Mouse (Mus musculus) stomach, postnatal 0 days (tissue): ENCODE measurements around the gene Rcan2. TPM values are rescaled to one million over a fixed set of nuclear protein-coding genes. Genes with fewer than 3 reads are reported as not detected.

Source experiments
- ATAC-seq: fragments of 200-750 bp; cut with Nextera tagmentation; 2 replicates; pipeline ENCODE4 v1.8.0; 2017; ENCODE audit not compliant: low FRiP score, low TSS enrichment
- DNase-seq: peaks from one replicate; pipeline ENCODE4 v3.0.0-alpha.2; 2016; ENCODE audit warnings: low spot score
- H3K27ac ChIP-seq: fragments of 300-500 bp; sonication (generic); replicated peaks from 2 replicates; pipeline ENCODE4 v1.5.1; 2014; ENCODE audit warnings: mild to moderate bottlenecking, control low read depth
- H3K27me3 ChIP-seq: fragments of 300-500 bp; sonication (generic); 2 replicates; pipeline ENCODE4 v1.6.1; 2014; ENCODE audit warnings: low read length; ENCODE audit not compliant: control insufficient read depth, insufficient read depth
- H3K36me3 ChIP-seq: fragments of 300-500 bp; sonication (generic); 2 replicates; pipeline ENCODE4 v1.6.1; 2014; ENCODE audit warnings: low read length, mixed read lengths; ENCODE audit not compliant: control insufficient read depth, insufficient read depth
- H3K4me1 ChIP-seq: fragments of 300-500 bp; sonication (generic); replicated peaks from 2 replicates; pipeline ENCODE4 v1.6.1; 2014; ENCODE audit warnings: antibody characterized with exemption; ENCODE audit not compliant: control insufficient read depth, insufficient read depth
- H3K4me2 ChIP-seq: fragments of 300-500 bp; sonication (generic); replicated peaks from 2 replicates; pipeline ENCODE4 v1.6.1; 2014; ENCODE audit warnings: low read depth, mild to moderate bottlenecking, control low read depth, moderate library complexity
- H3K4me3 ChIP-seq: fragments of 300-500 bp; sonication (generic); 2 replicates; pipeline ENCODE4 v1.5.1; 2014; ENCODE audit warnings: low read depth, low read length, control low read depth
- H3K9ac ChIP-seq: fragments of 300-500 bp; sonication (generic); 2 replicates; pipeline ENCODE4 v1.6.1; 2014; ENCODE audit warnings: mild to moderate bottlenecking, low read length, control low read depth, mixed read lengths
- H3K9me3 ChIP-seq: fragments of 300-500 bp; sonication (generic); 2 replicates; pipeline ENCODE4 v1.6.1; 2016; ENCODE audit warnings: low read length; ENCODE audit not compliant: control insufficient read depth
- CTCF ChIP-seq: IDR thresholded peaks from 2 replicates; pipeline ENCODE4 v1.5.1; 2016; ENCODE audit warnings: antibody characterized with exemption, low read depth, mild to moderate bottlenecking, moderate library complexity
- EP300 ChIP-seq: optimal IDR thresholded peaks from 2 replicates; pipeline ENCODE3; 2016; ENCODE audit warnings: antibody characterized with exemption
- WGBS: fragments of 180-500 bp; shearing (Covaris S2); extraction: QIAGEN DNeasy Blood & Tissue Kit; methylation state at CpG from one replicate; pipeline ENCODE4 v1.1.7; 2014; 5-methylcytosine and 5-hydroxymethylcytosine counted together
- polyA plus RNA-seq: library from polyadenylated mRNA; unstranded; fragments of >200 nt; fragmentation: Nextera tagmentation; extraction: Ambion mirVana; gene quantifications from 2 replicates; pipeline ENCODE4 v1.2.1, GENCODE M21; 2015

Rcan2 gene
- polyA plus RNA-seq, 1 experiment from 2014 or later: 11.0 TPM

DNA sequence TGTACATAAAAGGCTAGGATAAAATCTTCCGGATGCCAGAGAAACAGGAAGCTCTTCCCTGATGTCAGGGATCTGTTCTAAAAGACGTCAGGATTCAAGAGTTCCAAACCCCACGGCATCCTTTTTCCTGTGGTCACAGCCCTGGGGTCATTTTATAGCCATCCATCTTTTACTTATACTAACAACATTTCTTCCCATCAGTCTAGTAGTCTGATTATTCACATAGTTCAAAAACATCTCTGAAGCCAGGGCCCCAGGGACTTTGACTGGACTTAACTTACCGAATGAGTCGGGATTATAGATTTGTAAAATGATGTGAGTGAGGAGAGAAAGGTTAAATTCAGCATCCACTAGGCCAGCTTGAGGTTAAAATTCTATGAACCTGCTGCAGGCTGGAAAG, 215.2 kb downstream of the Rcan2 start:
- no peak overlapping the region for H3K9ac ChIP-seq
- H3K4me2 ChIP-seq: no peak overlapping the region
- H3K27me3 ChIP-seq: no peaks in the 10 kb centered on the region
- no peak for DNase-seq
- 55% methylated on average over 5 of the region's 5 CpGs for WGBS
- no peaks in the 10 kb centered on the region for H3K9me3 ChIP-seq
- no peak for TF ChIP-seq EP300
- TF ChIP-seq CTCF: no peak
- H3K4me3 ChIP-seq: no peak overlapping the region
- H3K4me1 ChIP-seq: no peaks in the 10 kb centered on the region
- H3K36me3 ChIP-seq: no peaks in the 10 kb centered on the region
- ATAC-seq: no peak
- H3K27ac ChIP-seq: no peak overlapping the region

DNA sequence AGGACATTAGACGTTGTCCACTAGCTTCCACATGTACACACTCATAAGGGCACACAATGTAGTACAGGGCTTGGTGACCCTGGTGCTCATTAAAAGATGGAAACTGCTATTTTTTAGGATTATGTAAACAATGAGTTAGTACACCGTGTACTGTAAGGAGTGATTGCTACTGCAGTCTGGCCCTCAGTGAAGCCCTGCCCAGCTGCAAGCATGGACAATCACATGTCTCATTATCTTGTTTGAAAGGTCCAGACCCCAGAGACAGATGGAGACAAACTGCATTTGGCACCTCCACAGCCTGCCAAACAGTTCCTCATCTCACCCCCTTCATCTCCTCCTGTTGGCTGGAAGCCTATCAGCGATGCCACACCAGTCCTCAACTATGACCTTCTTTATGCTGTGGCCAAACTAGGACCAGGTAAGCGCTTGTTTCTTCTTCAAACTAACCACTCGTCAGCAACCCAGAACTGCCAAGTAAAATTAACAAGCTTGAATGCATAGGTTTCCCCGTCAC, 219.6 kb downstream of the Rcan2 start:
- TF ChIP-seq CTCF (no peak), EP300 (no peak)
- 65% methylated on average over 6 of the region's 6 CpGs for WGBS

DNA sequence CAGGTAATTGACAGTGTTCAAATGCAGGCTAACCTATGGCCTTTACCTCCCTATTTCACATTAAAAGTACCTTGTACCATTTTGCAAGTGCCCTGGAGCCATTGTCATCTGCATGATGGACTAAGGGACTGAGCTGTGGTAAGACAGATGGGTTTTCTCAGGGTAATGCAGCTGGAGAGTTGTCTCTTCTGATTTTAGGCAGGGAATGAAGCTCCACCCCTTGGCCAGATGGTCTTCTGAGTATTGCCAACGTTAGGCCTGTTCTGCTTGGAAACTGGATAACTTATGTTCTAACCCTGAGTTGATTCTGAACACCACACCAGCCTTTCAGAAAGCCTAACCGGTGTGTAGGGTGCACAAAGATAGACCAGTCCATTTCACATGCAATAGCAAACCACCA, 222.7 kb downstream of the Rcan2 start:
- Histone ChIP-seq H3K4me1 (no peaks in the 10 kb centered on the region), H3K9ac (no peak overlapping the region), H3K9me3 (no peaks in the 10 kb centered on the region), H3K27ac (no peak overlapping the region), H3K27me3 (no peaks in the 10 kb centered on the region), H3K4me2 (no peak overlapping the region), H3K36me3 (no peaks in the 10 kb centered on the region), H3K4me3 (no peak overlapping the region)
- no peak for TF ChIP-seq EP300
- TF ChIP-seq CTCF: no peak
- no peak for DNase-seq
- WGBS: 49% methylated on average over 2 of the region's 2 CpGs
- no peak for ATAC-seq

More for the DNA sequence above, 219.6 kb downstream of the Rcan2 start:
- H3K27ac ChIP-seq: no peak overlapping the region
- ATAC-seq: no peak
- H3K4me1 ChIP-seq: no peaks in the 10 kb centered on the region
- H3K27me3 ChIP-seq: no peaks in the 10 kb centered on the region
- no peak overlapping the region for H3K9ac ChIP-seq
- no peaks in the 10 kb centered on the region for H3K9me3 ChIP-seq
- DNase-seq: no peak
- no peak overlapping the region for H3K4me3 ChIP-seq
- no peak overlapping the region for H3K4me2 ChIP-seq
- H3K36me3 ChIP-seq: no peaks in the 10 kb centered on the region

DNA sequence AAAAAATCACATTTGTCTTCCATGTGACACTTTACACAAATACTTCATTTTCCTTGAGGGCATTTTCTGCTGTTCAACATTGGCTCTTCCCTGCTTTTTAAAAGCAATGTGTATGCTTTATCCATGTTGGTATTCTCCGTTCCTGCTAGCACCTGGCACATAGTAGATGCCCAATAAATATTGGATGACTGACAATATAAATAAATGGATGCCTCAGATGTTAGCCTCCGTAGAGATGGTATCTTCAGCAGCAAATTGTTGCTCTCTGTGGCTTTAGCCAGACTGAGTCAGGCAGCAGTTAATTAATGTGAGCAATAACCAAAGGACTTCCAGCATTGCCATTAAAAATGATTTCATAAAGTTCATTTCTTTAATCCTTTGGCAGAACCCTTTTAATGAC, 223.9 kb downstream of the Rcan2 start:
- H3K4me2 ChIP-seq: no peak overlapping the region
- TF ChIP-seq EP300 (no peak), CTCF (no peak)
- ATAC-seq (no peak), DNase-seq (no peak)
- H3K4me3 ChIP-seq: no peak overlapping the region
- H3K4me1 ChIP-seq: no peaks in the 10 kb centered on the region
- H3K36me3 ChIP-seq: no peaks in the 10 kb centered on the region
- no peak overlapping the region for H3K9ac ChIP-seq
- 58% methylated on average over 2 of the region's 2 CpGs for WGBS
- H3K27me3 ChIP-seq: no peaks in the 10 kb centered on the region
- no peak overlapping the region for H3K27ac ChIP-seq
- no peaks in the 10 kb centered on the region for H3K9me3 ChIP-seq

DNA sequence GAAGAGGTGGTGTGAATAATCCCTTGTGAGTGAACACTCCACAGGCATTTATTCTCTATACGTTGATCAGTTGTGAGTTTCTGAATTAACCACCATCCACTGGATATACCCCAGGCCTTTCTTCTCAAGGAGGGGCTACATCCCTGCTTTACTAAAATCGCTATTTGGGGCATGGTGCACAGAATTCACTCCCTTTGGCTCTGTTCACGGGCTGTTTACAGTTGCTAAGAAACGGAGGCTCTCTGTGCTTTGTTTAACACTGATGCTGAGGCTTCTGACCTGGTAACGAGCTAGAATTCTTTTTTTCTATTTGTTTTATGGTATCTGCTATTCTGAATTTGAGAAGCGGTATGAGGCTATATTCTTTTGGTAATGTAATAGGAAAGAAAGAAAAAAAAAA, 224.8 kb downstream of the Rcan2 start:
- Histone ChIP-seq H3K36me3 (no peaks in the 10 kb centered on the region), H3K4me3 (no peak overlapping the region), H3K9ac (no peak overlapping the region), H3K4me2 (no peak overlapping the region), H3K4me1 (no peaks in the 10 kb centered on the region), H3K9me3 (no peaks in the 10 kb centered on the region), H3K27ac (no peak overlapping the region), H3K27me3 (no peaks in the 10 kb centered on the region)
- no peak for ATAC-seq
- no peak for TF ChIP-seq EP300
- TF ChIP-seq CTCF: no peak
- WGBS: 47% methylated on average over 6 of the region's 6 CpGs
- DNase-seq: no peak

DNA sequence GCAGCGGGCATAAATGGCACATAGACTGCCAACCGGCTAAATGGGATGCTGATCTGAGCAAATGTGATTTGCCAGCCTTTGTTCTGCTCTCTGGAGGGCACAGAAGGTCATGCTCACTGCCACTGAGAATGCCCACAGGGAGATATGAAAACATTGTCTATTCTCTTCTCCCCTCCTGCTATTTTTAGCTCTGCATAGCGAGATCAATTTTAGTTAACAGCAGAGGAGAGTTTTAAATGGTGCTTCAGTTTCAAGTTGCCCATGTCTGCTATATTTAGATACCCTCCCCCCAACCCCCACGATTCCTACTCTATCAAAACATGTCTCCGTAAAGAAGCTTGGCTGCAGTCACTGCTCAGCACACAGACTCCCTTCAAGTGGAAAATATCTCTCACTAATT, 225.2 kb downstream of the Rcan2 start:
- 39% methylated on average over 5 of the region's 5 CpGs for WGBS
- peak; percentile 14 for DNase-seq

More for the DNA sequence above, 225.2 kb downstream of the Rcan2 start:
- Histone ChIP-seq H3K9ac (no peak overlapping the region), H3K4me2 (no peak overlapping the region), H3K36me3 (no peaks in the 10 kb centered on the region), H3K27ac (no peak overlapping the region), H3K4me1 (no peaks in the 10 kb centered on the region), H3K27me3 (no peaks in the 10 kb centered on the region), H3K4me3 (no peak overlapping the region), H3K9me3 (no peaks in the 10 kb centered on the region)
- ATAC-seq: peak; percentile 32; the same call in 1 of the 2 replicates
- TF ChIP-seq EP300 (no peak), CTCF (no peak)
